Mouse (Mus musculus): ENCODE measurements around the gene Adcy6. TPM values are rescaled to one million over a fixed set of nuclear protein-coding genes. Genes with fewer than 3 reads are reported as not detected.

Gene Adcy6
- polyA plus RNA-seq, 1 experiment = 1.6 TPM

DNA sequence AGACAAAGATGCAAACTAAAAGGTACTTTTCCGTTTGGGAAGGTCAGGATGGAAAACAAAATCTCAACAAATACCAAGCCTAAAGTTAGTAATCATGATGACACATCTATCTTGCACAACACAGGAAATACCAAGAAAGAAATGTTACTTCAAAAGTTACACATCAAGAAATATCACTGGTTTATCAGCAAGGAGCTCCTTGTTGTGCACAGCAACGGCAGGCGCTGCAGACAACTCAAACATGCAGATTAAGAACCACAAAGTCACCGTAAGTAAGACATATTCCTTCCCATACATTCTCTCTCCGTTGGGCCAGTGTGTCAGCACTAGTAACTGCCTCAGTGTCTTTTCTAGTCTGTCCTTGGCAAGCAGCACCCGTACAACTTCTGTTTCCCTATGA, 68.8 kb downstream of the Adcy6 start:
- no peaks in the 10 kb centered on the region for H3K27me3 ChIP-seq (ENCODE audit: control insufficient read depth)
- no peak overlapping the region for H3K4me3 ChIP-seq (replicated peaks)
- H3K9me3 ChIP-seq (ENCODE audit: control insufficient read depth, low read length) = no peaks in the 10 kb centered on the region
- TF ChIP-seq TAL1 (IDR thresholded peaks at IDR 0.05; ENCODE audit: low read length) (no peak), GATA1 (IDR thresholded peaks at IDR 0.05; ENCODE audit: low read length) (no peak)
- peaks cover 9% of the 10 kb centered on the region for H3K4me1 ChIP-seq (ENCODE audit: control insufficient read depth)
- H3K36me3 ChIP-seq (ENCODE audit: control insufficient read depth) = peaks cover 86% of the 10 kb centered on the region

Other genes with a start within 250 kb of the Adcy6 start
- not detected in 2 replicates for gene Olfr283, start 229.1 kb downstream of the Adcy6 start, polyA plus RNA-seq (2012)
- not detected in 2 replicates for gene Olfr282, start 178.9 kb downstream of the Adcy6 start, polyA plus RNA-seq (2012)
- 0.01 TPM in 1 of 2 replicates, not detected in the other for gene Olfr281, start 157.5 kb downstream of the Adcy6 start, polyA plus RNA-seq (2012)
- gene OR5BS1P, start 140.2 kb downstream of the Adcy6 start, polyA plus RNA-seq (2012) = not detected in 2 replicates
- not detected in 2 replicates for gene Lalba, start 127.4 kb downstream of the Adcy6 start, polyA plus RNA-seq (2012)
- gene Olfr279, start 117.7 kb downstream of the Adcy6 start, polyA plus RNA-seq (2012) = not detected in 2 replicates
- 2.3 and 2.7 TPM in 2 replicates for gene Kansl2, start 75.8 kb downstream of the Adcy6 start, polyA plus RNA-seq (2012)
- 0.41 and 0.61 TPM in 2 replicates for gene Ccnt1, start 39.2 kb downstream of the Adcy6 start, polyA plus RNA-seq (2012)
- gene 4930415O20Rik, start 39.1 kb downstream of the Adcy6 start, polyA plus RNA-seq (2012) = not detected in 2 replicates
- not detected in 2 replicates for gene Cacnb3, start 20.8 kb upstream of the Adcy6 start, polyA plus RNA-seq (2012)
- 7.9 and 8.4 TPM in 2 replicates for gene Ddx23, start 52.8 kb upstream of the Adcy6 start, polyA plus RNA-seq (2012)
- 0.02 TPM in 1 of 2 replicates, not detected in the other for gene Rnd1, start 67.4 kb upstream of the Adcy6 start, polyA plus RNA-seq (2012)
- gene Ccdc65, start 98.1 kb upstream of the Adcy6 start, polyA plus RNA-seq (2012) = 0.08 TPM in 1 of 2 replicates, not detected in the other
- gene Fkbp11, start 118.1 kb upstream of the Adcy6 start, polyA plus RNA-seq (2012) = 0.06 and 0.19 TPM in 2 replicates
- gene Arf3, start 153.1 kb upstream of the Adcy6 start, polyA plus RNA-seq (2012) = 0.11 and 0.14 TPM in 2 replicates
- gene Wnt10b, start 168.1 kb upstream of the Adcy6 start, polyA plus RNA-seq (2012) = not detected in 2 replicates
- gene Wnt1, start 179.8 kb upstream of the Adcy6 start, polyA plus RNA-seq (2012) = not detected in 2 replicates
- 0.01 and 0.02 TPM in 2 replicates for gene Ddn, start 199.4 kb upstream of the Adcy6 start, polyA plus RNA-seq (2012)
- 54.6 and 55.9 TPM in 2 replicates for gene Prkag1, start 221.4 kb upstream of the Adcy6 start, polyA plus RNA-seq (2012)